Mouse (Mus musculus) gastrocnemius, adult 8-10 months (tissue): ENCODE data around the gene Trpm3. TPM values are rescaled to one million over a fixed set of nuclear protein-coding genes. Genes with fewer than 3 reads are reported as not detected.

ENCODE experiments used
- DNase-seq, 2 experiments: peaks; one replicate each; pipeline ENCODE4 v3.0.0; 2022; ENCODE audit warnings: low spot score in 2 of 2
- total RNA-seq, 4 experiments: library from RNA; stranded (reverse); gene quantifications; 2 replicates each; pipeline ENCODE4 v1.2.4; 2022

Trpm3 gene
- total RNA-seq, 4 experiments from 2014 or later: 0.24 to 0.63 (median 0.40) TPM

DNA sequence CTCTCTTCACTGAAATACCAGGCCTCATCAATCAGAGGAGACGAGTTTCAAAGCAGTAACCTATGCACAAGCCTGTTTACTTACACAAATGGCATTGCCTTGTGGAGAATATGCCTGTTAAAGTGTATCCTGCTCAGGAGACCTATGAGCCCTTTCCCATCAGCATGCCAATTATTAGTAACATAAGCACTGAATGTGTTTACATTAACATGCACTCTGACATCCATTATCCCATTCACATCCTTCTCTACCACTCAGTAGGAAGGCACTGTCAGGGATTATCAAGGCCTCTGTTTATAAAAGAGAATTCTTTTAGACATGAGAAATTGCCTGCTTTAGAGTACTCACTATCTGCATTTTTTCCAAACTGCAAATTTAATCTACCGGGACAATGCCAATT is 598.0 kb downstream of the Trpm3 start:
- no peak for DNase-seq

DNA sequence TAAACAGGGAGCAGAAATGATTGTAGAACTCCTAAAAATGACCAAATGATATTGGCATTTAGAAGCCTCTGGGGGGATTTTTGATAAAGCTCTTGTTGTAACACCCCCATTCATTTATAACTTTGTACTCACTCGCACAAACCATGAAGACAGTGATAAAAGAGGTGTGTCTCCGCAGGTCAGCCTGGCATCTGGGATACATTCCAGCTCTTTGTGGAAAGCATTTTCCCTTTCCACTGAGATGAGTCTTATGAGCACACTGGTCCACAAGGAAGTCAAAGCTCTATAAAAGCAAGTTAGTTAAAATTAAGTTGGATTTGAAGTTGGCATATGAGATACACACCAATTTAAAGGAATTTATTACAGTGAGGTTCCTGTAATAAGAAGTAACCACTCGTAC is 600.4 kb downstream of the Trpm3 start:
- no peak for DNase-seq

DNA sequence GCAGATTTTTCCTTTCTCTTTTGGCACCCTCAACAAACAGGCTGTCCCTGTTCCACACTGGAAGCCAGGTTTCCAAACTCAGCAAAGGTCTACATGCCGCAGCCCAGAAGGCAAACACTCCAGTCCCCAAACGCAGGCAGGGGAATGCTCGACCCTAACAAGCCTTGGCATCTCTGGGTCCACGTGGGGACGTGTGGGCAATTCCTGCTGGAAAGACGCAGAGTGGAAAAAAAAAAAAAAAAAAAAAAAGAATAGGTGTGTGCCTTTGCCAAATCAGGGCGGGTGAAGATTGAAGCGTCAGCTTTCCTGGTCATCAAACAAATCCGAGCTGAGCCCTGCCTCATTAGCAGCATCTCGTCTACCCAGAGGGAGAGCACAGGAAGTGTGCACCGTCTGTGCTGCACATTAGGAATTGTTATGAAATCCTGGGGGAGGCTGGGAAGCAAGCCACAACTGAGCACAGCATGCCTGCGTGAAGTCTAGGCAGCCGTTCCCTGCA is 614.5 kb downstream of the Trpm3 start:
- peak; percentile 13 to 18 for DNase-seq

DNA sequence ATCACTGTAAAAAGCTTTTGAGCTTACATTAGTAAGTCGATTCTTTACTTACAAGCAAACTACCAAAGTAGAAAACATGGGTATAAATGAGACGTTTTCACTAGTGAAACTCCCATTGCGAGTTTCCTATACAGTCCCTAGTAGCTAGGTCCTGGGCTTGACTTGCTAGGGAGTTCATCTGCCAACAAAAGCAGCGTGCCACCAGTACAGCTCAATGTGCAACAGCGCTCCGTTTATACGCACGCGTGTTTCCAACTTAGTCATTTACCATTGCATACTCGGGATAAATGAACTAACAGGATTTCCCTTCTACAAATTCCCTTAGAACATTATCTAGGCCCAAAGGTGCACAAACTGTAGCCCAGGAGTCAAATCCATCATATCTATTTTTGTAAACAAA is 615.2 kb downstream of the Trpm3 start:
- no peak for DNase-seq

DNA sequence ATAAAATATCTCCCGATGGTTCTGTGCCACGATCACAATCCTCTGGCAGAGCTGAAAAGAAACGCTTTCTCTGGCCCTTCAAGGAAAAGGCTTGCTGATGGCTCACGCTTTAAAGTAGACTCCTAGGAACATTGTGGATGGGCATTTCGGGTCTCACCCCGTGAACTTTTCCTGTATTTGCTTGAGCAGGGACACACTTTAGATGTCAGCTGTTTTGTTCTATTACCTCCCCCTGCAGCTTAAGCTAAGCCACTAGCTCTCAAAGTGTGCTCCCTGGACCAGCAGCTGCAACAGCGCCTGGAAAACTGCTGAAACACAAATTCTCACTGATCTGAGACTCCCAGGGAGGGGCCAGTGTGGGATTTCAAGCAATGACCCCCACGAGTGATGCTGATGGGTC is 615.7 kb downstream of the Trpm3 start:
- DNase-seq: no peak

- no peak for DNase-seq
Observed at GRCm38 (mm10) chr19:22758496-22758895, 619.6 kb downstream of the Trpm3 start.

DNA sequence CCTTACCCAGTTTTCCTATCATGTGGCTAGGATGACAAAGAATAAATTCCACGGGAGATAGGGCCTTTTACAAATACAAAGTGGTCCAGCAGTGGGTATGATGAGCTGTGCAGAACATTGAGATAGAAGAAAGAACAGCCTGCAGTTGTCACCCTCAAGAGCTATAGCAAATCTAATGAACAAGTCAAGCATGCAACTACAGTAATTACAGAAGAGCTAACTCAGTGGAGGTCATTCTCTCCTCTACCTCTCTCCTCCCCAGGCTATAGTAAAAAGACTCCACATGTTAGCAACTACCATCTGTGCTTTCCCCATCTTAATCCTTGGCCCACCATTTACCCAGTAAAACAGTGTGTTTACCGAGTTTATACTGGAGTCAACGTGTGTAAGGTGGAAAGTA is 629.4 kb downstream of the Trpm3 start:
- DNase-seq: no peak

DNA sequence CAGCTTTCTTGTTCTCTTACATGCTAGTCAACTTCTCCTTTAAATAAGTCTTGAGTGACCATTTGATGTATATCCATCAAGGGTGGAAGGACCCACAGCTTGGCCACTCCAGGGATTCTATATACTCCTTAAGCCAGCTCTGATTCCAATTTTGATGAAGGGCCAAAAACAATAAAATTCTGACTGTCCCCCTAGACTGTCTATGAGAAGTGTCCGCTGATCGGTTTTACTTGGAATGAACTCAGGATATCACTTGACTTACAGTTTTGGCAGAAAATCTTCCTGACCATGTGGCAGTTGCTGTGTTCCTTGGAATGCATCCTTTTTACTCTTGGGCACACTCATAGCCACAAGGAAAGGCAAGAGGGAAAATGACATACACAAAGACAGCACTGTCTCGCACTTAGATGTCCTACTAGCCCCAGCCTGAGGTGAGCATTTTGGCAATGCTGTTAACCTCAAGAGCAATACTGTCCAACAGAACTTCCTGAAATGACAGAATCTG is 636.4 kb downstream of the Trpm3 start:
- no peak for DNase-seq

- DNase-seq: no peak
Observed at GRCm38 (mm10) chr19:22780192-22780843, 641.5 kb downstream of the Trpm3 start.

- DNase-seq: no peak
Observed at GRCm38 (mm10) chr19:22781579-22781978, 642.7 kb downstream of the Trpm3 start.

GRCm38 (mm10) chr19:22783745-22784144 is 644.9 kb downstream of the Trpm3 start:
- DNase-seq: no peak

GRCm38 (mm10) chr19:22789753-22790152 is 650.9 kb downstream of the Trpm3 start:
- no peak for DNase-seq

DNA sequence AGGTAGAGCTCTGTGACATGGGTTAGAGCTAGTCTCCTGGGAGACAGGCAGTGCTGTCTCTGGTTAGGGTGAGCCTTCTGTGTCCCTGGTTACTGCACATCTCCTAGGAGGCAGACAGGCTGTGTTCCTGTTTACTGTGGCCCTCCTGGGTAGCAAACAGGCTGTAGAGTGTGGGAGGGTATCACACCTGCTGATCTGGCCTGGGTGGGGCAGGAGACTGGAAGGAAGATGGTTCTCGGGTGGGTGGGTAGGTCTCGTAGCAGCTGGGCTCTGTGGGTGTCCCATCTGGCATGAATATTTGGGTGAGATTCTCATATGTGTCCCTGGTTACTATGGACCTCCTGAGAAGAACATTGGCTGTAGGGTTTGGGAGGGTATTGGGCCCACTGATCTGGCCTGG is 658.1 kb downstream of the Trpm3 start:
- DNase-seq: no peak

- DNase-seq: no peak
Observed at GRCm38 (mm10) chr19:22800471-22800870, 661.6 kb downstream of the Trpm3 start.

DNA sequence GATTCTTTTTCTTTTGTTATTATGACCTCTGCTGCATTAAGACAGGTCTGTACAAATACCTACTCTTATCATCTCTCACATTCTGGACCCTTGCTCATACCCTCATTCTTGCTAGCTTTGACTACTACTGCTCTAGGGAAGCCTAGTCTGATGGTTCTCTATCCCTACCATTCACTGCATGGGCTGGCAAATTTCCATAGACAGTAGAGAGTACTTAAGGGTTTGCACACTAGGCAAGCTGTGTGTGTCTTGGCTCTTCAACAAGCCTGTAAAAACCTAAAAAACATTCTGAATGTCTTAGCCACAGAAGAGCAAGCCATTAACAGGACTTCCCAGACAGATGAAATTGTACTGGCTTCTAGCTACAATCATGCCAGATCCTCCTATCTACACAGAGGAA is 664.5 kb downstream of the Trpm3 start:
- DNase-seq: no peak

DNA sequence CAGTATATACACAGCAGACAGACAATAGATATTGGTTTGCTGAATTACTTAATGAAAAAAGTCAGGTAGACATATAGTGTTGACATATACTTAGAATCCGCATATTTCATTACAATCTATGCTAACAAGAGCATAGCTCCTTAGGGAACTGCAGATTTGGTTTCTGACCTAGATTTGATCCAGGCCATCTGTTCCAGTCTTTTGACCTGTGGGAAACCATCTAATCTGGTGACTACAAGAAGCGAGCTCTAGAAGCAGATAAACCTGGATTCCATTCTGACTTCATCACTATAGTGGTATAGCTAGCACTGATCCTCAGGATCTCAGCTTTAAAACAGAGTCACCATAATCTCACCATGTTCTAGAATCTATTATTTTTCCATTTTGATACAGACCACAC is 665.5 kb downstream of the Trpm3 start:
- no peak for DNase-seq

DNA sequence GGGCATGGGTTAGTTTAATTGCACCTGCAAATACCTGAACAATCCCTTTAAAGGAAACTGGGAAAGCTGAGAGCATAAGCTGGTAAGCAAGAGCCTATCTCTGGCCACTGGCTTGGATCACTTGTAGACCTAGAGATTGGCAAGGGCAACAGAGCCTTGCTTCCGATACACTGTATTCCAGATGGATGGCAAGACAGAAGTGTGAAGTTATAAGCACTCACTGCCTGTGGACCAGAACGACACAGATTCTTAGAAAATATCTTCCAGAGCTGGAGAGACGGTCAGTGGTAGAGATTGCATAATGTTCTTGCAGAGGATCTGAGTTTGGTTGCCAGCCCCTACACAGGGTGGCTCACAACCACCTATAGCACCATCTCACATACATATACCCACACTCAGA is 671.4 kb downstream of the Trpm3 start:
- DNase-seq: no peak

DNA sequence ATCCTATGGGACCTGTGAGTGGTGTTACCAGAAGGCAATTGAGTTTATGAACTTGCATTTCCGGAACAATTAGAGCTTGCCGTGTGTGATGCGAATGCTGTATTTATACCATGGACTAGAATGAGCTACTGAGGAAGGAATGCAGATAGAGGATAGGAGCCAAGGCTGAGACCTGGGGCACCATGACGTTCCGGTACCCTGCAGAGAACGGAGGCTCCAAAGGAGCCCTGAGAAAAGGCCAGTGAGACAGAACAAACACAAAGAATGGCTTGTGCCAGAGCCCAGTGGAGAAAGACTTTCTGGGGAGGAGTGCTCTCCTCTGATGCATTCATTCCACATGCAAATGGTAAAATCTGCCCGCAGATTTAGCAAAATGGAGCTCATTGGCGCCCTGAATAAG is 682.9 kb downstream of the Trpm3 start:
- DNase-seq: no peak

GRCm38 (mm10) chr19:22823491-22823981 is 684.7 kb downstream of the Trpm3 start:
- DNase-seq: no peak

GRCm38 (mm10) chr19:22825812-22826211 is 687.0 kb downstream of the Trpm3 start:
- no peak for DNase-seq

- DNase-seq: no peak
Observed at GRCm38 (mm10) chr19:22828198-22828742, 689.4 kb downstream of the Trpm3 start.

- no peak for DNase-seq
Observed at GRCm38 (mm10) chr19:22841081-22842040, 702.5 kb downstream of the Trpm3 start.
